Mouse (Mus musculus) embryonic facial prominence, embryonic 11.5 days (tissue): Measurements from ENCODE around the gene Slc6a17. TPM values are rescaled to one million over a fixed set of nuclear protein-coding genes. Genes with fewer than 3 reads are reported as not detected.

Experiments used
- ATAC-seq: fragments of 200-750 bp; cut with Nextera tagmentation; replicated peaks from 2 replicates; pipeline ENCODE4 v1.8.0; 2017; ENCODE audit warnings: low read depth; ENCODE audit not compliant: insufficient number of reproducible peaks, low FRiP score, low TSS enrichment
- DNase-seq: peaks from one replicate; pipeline ENCODE4 v3.0.0-alpha.2; 2015; ENCODE audit warnings: low spot score
- H3K27ac ChIP-seq: fragments of 300-500 bp; sonication (generic); replicated peaks from 2 replicates; pipeline ENCODE4 v1.5.1; 2014; ENCODE audit warnings: mild to moderate bottlenecking, low read depth, low read length, control low read depth
- H3K27me3 ChIP-seq: fragments of 300-500 bp; sonication (generic); 2 replicates; pipeline ENCODE4 v1.6.1; 2014; ENCODE audit warnings: mild to moderate bottlenecking, low read length, moderate library complexity, mixed read lengths; ENCODE audit not compliant: control insufficient read depth, insufficient read depth
- H3K36me3 ChIP-seq: fragments of 300-500 bp; sonication (generic); replicated peaks from 2 replicates; pipeline ENCODE4 v1.6.1; 2014; ENCODE audit warnings: low read depth, mild to moderate bottlenecking, low read length, moderate library complexity, mixed read lengths; ENCODE audit not compliant: control insufficient read depth, insufficient read depth
- H3K4me1 ChIP-seq: fragments of 300-500 bp; sonication (generic); 2 replicates; pipeline ENCODE4 v1.6.1; 2014; ENCODE audit warnings: low read length, mixed read lengths; ENCODE audit not compliant: control insufficient read depth, insufficient read depth
- H3K4me2 ChIP-seq: fragments of 300-500 bp; sonication (generic); 2 replicates; pipeline ENCODE4 v1.6.1; 2014; ENCODE audit warnings: low read depth, mild to moderate bottlenecking, control low read depth, low read length, moderate library complexity
- H3K4me3 ChIP-seq: fragments of 300-500 bp; sonication (generic); 2 replicates; pipeline ENCODE4 v1.5.1; 2014; ENCODE audit warnings: low read depth, low read length, control low read depth
- H3K9ac ChIP-seq: fragments of 300-500 bp; sonication (generic); replicated peaks from 2 replicates; pipeline ENCODE4 v1.6.1; 2014; ENCODE audit warnings: mild to moderate bottlenecking, control low read depth, low read length
- H3K9me3 ChIP-seq: fragments of 300-500 bp; sonication (generic); replicated peaks from 2 replicates; pipeline ENCODE4 v1.6.1; 2016; ENCODE audit warnings: mild to moderate bottlenecking, low read length, inconsistent platforms, mixed read lengths; ENCODE audit not compliant: control insufficient read depth
- WGBS: fragments of 180-500 bp; shearing (Covaris S2); extraction: QIAGEN DNeasy Blood & Tissue Kit; methylation state at CpG from one replicate; pipeline ENCODE4 v1.1.7; 2014; 5-methylcytosine and 5-hydroxymethylcytosine counted together
- polyA plus RNA-seq: library from polyadenylated mRNA; unstranded; fragments of >200 nt; fragmentation: Nextera tagmentation; extraction: Ambion mirVana; gene quantifications from 2 replicates; pipeline ENCODE4 v1.2.1, GENCODE M21; 2014

Gene Slc6a17
- polyA plus RNA-seq, 1 experiment from 2014 or later = 2.9 TPM

DNA sequence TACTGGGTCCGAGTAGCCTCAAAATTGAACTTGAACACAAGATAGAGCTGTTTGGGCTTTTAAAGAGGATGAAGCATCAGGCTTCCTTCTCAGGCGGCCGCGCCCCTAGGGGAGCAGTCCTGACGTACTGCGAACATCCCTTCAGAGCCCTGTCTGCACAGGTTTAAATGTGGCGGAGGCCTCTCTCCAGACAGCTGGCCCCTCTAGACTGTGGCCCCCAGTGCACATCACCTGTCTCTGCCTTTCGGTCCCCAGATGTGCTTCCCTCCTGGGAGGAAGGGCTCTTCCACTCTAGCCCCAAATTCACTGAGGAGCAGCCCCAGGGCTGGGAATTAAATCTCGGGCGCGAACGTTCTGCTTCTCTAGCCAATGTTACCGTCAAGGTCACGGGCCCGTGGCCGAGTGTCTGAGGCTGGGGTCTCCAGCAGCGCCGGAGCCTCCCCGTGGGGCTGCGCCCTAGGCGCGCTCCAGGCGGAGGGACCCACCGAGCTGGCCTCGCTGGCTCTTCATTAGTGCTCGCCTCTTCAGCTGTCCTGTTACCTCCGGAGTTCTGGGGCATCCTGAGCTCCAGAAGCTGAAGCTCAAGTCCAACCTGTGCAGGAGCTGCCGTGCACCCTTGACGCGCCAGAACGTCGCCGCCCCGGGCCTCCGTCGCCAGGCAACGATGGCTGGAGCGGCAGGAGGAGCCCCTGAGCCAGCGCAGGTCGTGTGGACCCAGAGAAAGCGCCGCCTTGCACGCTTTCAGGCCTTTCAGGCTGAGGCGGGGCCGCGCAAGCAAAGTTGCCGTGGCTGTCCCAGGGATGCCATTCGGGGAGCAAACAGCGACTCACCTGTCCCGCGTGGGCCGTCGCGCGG lies 815 bp downstream of the Slc6a17 start:
- peak overlapping the region; percentile 55 for H3K4me3 ChIP-seq
- H3K4me1 ChIP-seq = peaks cover 5% of the 10 kb centered on the region
- ATAC-seq (peak; percentile 77), DNase-seq (peak; percentile 77)
- no peaks in the 10 kb centered on the region for H3K36me3 ChIP-seq
- H3K9me3 ChIP-seq = no peaks in the 10 kb centered on the region
- peak overlapping the region; percentile 97 for H3K4me2 ChIP-seq
- 5% methylated on average over 55 of the region's 55 CpGs for WGBS
- peaks cover 18% of the 10 kb centered on the region for H3K27me3 ChIP-seq
- peak overlapping the region; percentile 64 for H3K9ac ChIP-seq
- H3K27ac ChIP-seq = no peak overlapping the region; the same call in 1 of the 2 replicates

GRCm38 (mm10) chr3:107515989-107516388 lies 1.8 kb downstream of the Slc6a17 start:
- no peak overlapping the region for H3K4me2 ChIP-seq
- DNase-seq (no peak), ATAC-seq (no peak)
- 73% methylated on average over 4 of the region's 4 CpGs for WGBS
- no peaks in the 10 kb centered on the region for H3K9me3 ChIP-seq
- peaks cover 18% of the 10 kb centered on the region for H3K27me3 ChIP-seq
- H3K4me1 ChIP-seq = peaks cover 5% of the 10 kb centered on the region
- no peak overlapping the region for H3K27ac ChIP-seq
- H3K4me3 ChIP-seq = no peak overlapping the region
- H3K36me3 ChIP-seq = no peaks in the 10 kb centered on the region
- no peak overlapping the region for H3K9ac ChIP-seq

DNA sequence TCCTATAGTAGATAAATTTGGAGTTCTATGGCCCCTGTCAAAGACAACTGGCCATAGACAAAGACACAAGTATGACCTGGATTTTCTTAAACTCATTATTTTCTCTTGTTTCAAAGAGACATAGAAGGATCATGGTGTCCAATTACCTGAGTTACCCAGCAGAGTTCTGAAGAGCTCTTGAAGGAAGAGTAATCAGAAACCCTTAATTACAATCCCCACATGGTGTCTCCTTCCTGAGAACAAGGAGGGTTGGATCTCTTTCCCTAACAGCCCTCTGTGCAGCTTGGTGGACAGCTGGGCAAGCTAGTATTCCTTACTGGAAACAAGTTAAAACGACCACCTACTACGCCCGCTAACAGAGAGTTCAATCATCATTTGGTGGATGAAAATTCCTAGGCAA lies 6.4 kb downstream of the Slc6a17 start:
- Histone ChIP-seq H3K9me3 (no peaks in the 10 kb centered on the region), H3K4me1 (no peaks in the 10 kb centered on the region), H3K4me2 (no peak overlapping the region), H3K4me3 (no peak overlapping the region), H3K27me3 (peaks cover 6% of the 10 kb centered on the region), H3K27ac (no peak overlapping the region), H3K36me3 (no peaks in the 10 kb centered on the region), H3K9ac (no peak overlapping the region)
- peak; percentile 22 for DNase-seq
- 58% methylated on average over 3 of the region's 3 CpGs for WGBS
- no peak for ATAC-seq

- Histone ChIP-seq H3K4me3 (no peak overlapping the region), H3K9ac (no peak overlapping the region), H3K27me3 (no peaks in the 10 kb centered on the region), H3K9me3 (no peaks in the 10 kb centered on the region), H3K4me2 (no peak overlapping the region), H3K4me1 (no peaks in the 10 kb centered on the region), H3K36me3 (no peaks in the 10 kb centered on the region), H3K27ac (no peak overlapping the region)
- DNase-seq = no peak
- ATAC-seq = no peak
- WGBS = 73% methylated on average over 8 of the region's 8 CpGs
Measured at GRCm38 (mm10) chr3:107508696-107509095, 9.1 kb downstream of the Slc6a17 start.

- no peak overlapping the region for H3K9ac ChIP-seq
- no peak overlapping the region for H3K4me2 ChIP-seq
- H3K27ac ChIP-seq = no peak overlapping the region
- H3K36me3 ChIP-seq = no peaks in the 10 kb centered on the region
- H3K4me3 ChIP-seq = no peak overlapping the region
- H3K9me3 ChIP-seq = no peaks in the 10 kb centered on the region
- 46% methylated on average over 9 of the region's 9 CpGs for WGBS
- ATAC-seq = no peak
- no peaks in the 10 kb centered on the region for H3K4me1 ChIP-seq
- DNase-seq = peak; percentile 57
- H3K27me3 ChIP-seq = no peaks in the 10 kb centered on the region
Measured at GRCm38 (mm10) chr3:107507966-107508365, 9.9 kb downstream of the Slc6a17 start.

- no peak overlapping the region for H3K27ac ChIP-seq
- H3K27me3 ChIP-seq = no peaks in the 10 kb centered on the region
- no peaks in the 10 kb centered on the region for H3K4me1 ChIP-seq
- ATAC-seq = no peak
- H3K36me3 ChIP-seq = no peaks in the 10 kb centered on the region
- H3K4me3 ChIP-seq = no peak overlapping the region
- 69% methylated on average over 4 of the region's 4 CpGs for WGBS
- H3K4me2 ChIP-seq = no peak overlapping the region
- no peak overlapping the region for H3K9ac ChIP-seq
- H3K9me3 ChIP-seq = no peaks in the 10 kb centered on the region
- no peak for DNase-seq
Measured at GRCm38 (mm10) chr3:107506531-107506930, 11.3 kb downstream of the Slc6a17 start.

GRCm38 (mm10) chr3:107505464-107506367 lies 12.1 kb downstream of the Slc6a17 start:
- no peak overlapping the region for H3K27ac ChIP-seq
- no peak overlapping the region for H3K9ac ChIP-seq
- H3K27me3 ChIP-seq = no peaks in the 10 kb centered on the region
- ATAC-seq = 0 out of 2 replicates have a peak, but pooled peaks have one; percentile 42
- no peaks in the 10 kb centered on the region for H3K4me1 ChIP-seq
- no peaks in the 10 kb centered on the region for H3K36me3 ChIP-seq
- DNase-seq = no peak
- no peaks in the 10 kb centered on the region for H3K9me3 ChIP-seq
- H3K4me3 ChIP-seq = no peak overlapping the region
- WGBS = 60% methylated on average over 4 of the region's 4 CpGs
- H3K4me2 ChIP-seq = no peak overlapping the region

- H3K27me3 ChIP-seq = no peaks in the 10 kb centered on the region
- no peaks in the 10 kb centered on the region for H3K9me3 ChIP-seq
- 64% methylated on average over 1 of the region's 1 CpGs for WGBS
- no peak overlapping the region for H3K27ac ChIP-seq
- ATAC-seq (no peak), DNase-seq (no peak)
- no peaks in the 10 kb centered on the region for H3K36me3 ChIP-seq
- no peak overlapping the region for H3K9ac ChIP-seq
- no peak overlapping the region for H3K4me2 ChIP-seq
- H3K4me3 ChIP-seq = no peak overlapping the region
- H3K4me1 ChIP-seq = no peaks in the 10 kb centered on the region
Measured at GRCm38 (mm10) chr3:107504542-107504941, 13.3 kb downstream of the Slc6a17 start.
